Mouse (Mus musculus): Measurements from ENCODE around the gene Eif4e. TPM values are rescaled to one million over a fixed set of nuclear protein-coding genes. Genes with fewer than 3 reads are reported as not detected.

Gene Eif4e
- polyA plus RNA-seq, 1 experiment from 2014 or later: 529 TPM

- H3K27ac ChIP-seq (replicated peaks): peak overlapping the region; percentile 99
- H3K36me3 ChIP-seq (replicated peaks): no peaks in the 10 kb centered on the region
- H3K27me3 ChIP-seq (replicated peaks; ENCODE audit: low read depth, poor library complexity, severe bottlenecking): peaks cover 12% of the 10 kb centered on the region
- peak overlapping the region; percentile 96 for H3K4me3 ChIP-seq
- WGBS: under 1% methylated on average over 84 of the region's 85 CpGs
- no peaks in the 10 kb centered on the region for H3K9me3 ChIP-seq
- peaks cover 37% of the 10 kb centered on the region for H3K4me1 ChIP-seq
- peak; percentile 98 for DNase-seq (ENCODE audit: low spot score)
These were observed 1.1 kb downstream of the Eif4e start for GRCm38 (mm10) chr3:138526916-138527666.

- Histone ChIP-seq H3K4me3 (peak overlapping the region; percentile 96), H3K27me3 (replicated peaks; ENCODE audit: low read depth, poor library complexity, severe bottlenecking) (peaks cover 12% of the 10 kb centered on the region), H3K9me3 (no peaks in the 10 kb centered on the region), H3K36me3 (replicated peaks) (no peaks in the 10 kb centered on the region), H3K27ac (replicated peaks) (peak overlapping the region; percentile 99), H3K4me1 (peaks cover 42% of the 10 kb centered on the region)
- DNase-seq (ENCODE audit: low spot score): peak; percentile 88
- under 1% methylated on average over 62 of the region's 64 CpGs for WGBS
These were observed 1.8 kb downstream of the Eif4e start for GRCm38 (mm10) chr3:138527667-138528231.

DNA sequence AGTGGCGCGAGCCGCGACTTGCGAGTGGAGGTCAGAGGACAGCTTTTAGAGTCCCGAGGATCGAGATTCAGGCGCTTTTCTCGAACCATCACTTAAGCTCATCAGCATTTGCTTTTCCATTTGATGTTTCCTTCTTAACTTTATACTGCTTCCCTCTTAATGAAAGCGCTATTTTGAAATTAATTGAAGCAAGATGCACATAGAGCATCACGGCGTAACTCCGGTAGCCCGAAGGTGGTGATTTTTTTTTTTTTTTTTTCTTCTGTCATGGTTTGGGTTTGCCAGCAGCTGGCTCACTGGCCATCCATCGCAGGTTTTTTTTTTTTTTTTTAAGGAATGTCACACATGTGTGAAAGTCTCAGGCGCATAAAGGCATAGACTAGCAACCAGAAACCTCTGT lies 2.3 kb downstream of the Eif4e start:
- H3K9me3 ChIP-seq: no peaks in the 10 kb centered on the region
- H3K36me3 ChIP-seq (replicated peaks): no peaks in the 10 kb centered on the region
- H3K27me3 ChIP-seq (replicated peaks; ENCODE audit: low read depth, poor library complexity, severe bottlenecking): peaks cover 12% of the 10 kb centered on the region
- no peak for DNase-seq (ENCODE audit: low spot score)
- peak overlapping the region; percentile 99 for H3K27ac ChIP-seq (replicated peaks)
- H3K4me3 ChIP-seq: peak overlapping the region; percentile 96
- WGBS: 4% methylated on average over 16 of the region's 16 CpGs
- H3K4me1 ChIP-seq: peaks cover 42% of the 10 kb centered on the region

DNA sequence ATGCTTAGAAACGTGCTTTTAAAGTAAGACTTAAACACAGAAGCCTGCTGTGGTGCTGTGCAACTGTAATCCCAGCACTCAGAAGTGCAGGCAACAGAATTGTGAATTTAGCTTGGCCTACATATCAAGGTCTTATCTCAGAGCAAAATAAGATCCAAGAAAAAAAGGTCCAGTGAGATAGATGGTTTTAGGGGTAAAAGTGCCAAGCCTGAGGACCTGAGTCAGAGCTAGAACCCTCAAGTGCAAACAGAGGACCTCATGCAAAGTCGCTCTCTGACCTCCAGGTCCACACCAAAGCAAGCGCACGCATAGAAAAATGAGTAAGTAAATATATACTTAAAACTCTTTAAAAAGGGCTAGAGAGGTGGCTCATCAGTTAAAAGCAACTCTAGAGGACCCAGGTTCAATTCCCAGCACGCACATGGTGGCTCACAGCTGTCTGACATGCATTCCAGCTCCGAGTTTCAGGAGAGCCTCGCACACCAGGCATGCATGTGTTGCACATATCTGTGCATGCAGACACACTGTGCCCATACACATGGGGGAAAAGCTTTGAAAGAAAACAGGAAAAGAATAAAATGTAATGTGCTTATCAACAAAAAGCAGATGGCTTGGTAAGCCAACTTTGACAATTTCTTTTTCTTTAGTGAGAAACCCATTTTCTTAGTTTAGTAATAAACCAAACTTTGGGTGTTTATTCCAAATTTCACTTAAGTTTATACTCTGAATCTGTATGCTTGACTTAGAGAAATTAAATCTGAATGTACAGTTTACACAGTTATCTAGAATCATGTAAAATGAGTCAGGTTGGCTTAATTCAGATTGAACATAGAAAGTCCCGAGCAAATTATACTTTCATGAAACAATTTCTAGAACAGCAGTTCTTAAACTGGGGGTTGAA lies 4.8 kb downstream of the Eif4e start:
- Histone ChIP-seq H3K36me3 (replicated peaks) (peaks cover 5% of the 10 kb centered on the region), H3K27me3 (replicated peaks; ENCODE audit: low read depth, poor library complexity, severe bottlenecking) (peaks cover 2% of the 10 kb centered on the region; the same call in 1 of the 2 replicates), H3K27ac (replicated peaks) (no peak overlapping the region), H3K4me1 (peaks cover 39% of the 10 kb centered on the region), H3K9me3 (no peaks in the 10 kb centered on the region), H3K4me3 (no peak overlapping the region)
- DNase-seq (ENCODE audit: low spot score): no peak
- 86% methylated on average over 8 of the region's 8 CpGs for WGBS

DNA sequence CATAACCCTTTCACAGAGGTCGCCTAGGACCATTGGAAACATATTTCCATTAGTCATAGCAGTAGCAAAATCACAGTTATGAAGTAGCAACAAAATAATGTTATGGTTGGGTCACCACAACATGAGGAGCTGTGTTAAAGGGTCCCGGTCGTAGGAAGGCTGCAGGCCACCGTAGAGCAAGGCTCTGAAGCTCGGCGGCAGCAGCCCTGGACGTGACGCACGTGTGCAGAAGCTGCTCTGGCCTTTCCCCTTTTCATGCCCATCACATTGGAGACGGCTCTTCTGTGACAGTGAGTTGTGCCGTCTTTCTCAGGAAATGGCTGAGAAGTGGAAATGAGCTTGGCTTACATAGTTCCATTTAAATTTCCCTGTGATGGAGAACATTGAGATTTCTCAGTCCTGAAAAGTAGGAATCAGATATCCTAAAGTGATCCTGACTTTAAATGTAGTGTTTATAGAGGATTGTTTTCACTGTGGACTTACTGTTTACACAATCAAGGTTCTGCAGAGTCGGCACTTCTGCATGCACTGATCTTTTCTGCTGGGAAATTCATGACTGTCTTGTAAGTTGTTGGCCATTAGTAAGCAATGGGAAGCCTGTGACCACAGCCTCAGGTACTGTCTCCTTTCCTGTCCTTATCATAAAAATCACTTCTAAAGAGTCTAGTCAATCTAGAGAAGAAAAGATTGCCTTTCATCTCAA lies 5.7 kb downstream of the Eif4e start:
- Histone ChIP-seq H3K27me3 (replicated peaks; ENCODE audit: low read depth, poor library complexity, severe bottlenecking) (no peaks in the 10 kb centered on the region), H3K4me1 (peaks cover 32% of the 10 kb centered on the region), H3K36me3 (replicated peaks) (peaks cover 12% of the 10 kb centered on the region), H3K9me3 (no peaks in the 10 kb centered on the region), H3K4me3 (no peak overlapping the region), H3K27ac (replicated peaks) (no peak overlapping the region)
- DNase-seq (ENCODE audit: low spot score): no peak
- WGBS: 69% methylated on average over 12 of the region's 12 CpGs

- H3K9me3 ChIP-seq: no peaks in the 10 kb centered on the region
- 79% methylated on average over 2 of the region's 2 CpGs for WGBS
- H3K4me1 ChIP-seq: peaks cover 32% of the 10 kb centered on the region
- peaks cover 12% of the 10 kb centered on the region for H3K36me3 ChIP-seq (replicated peaks)
- no peaks in the 10 kb centered on the region for H3K27me3 ChIP-seq (replicated peaks; ENCODE audit: low read depth, poor library complexity, severe bottlenecking)
- no peak overlapping the region for H3K4me3 ChIP-seq
- DNase-seq (ENCODE audit: low spot score): no peak
- H3K27ac ChIP-seq (replicated peaks): no peak overlapping the region
These were observed 6.8 kb downstream of the Eif4e start for GRCm38 (mm10) chr3:138532764-138533163.

DNA sequence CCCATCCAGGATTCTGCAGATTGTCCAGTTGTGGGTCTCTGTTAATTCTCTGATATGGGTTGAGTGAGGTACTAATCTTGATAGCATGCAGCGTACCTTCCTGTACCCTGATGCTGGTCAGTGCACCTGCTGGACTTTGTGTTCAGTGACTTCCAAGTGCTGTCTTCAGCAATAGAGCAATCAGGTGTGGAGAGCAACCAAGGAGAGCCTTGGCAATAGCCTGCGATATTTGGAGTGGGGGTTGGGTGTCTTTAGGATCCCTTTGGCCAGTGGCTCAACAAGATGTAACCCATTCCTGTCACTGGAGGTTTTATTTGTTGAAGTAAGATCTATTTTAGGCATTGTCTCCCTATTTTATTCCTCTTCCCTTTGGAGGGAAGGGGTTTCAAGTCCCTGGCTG lies 10.1 kb downstream of the Eif4e start:
- 99% methylated on average over 2 of the region's 2 CpGs for WGBS
- DNase-seq (ENCODE audit: low spot score): no peak
- Histone ChIP-seq H3K27me3 (replicated peaks; ENCODE audit: low read depth, poor library complexity, severe bottlenecking) (no peaks in the 10 kb centered on the region), H3K27ac (replicated peaks) (no peak overlapping the region), H3K4me1 (peaks cover 13% of the 10 kb centered on the region; the same call in 1 of the 2 replicates), H3K9me3 (no peaks in the 10 kb centered on the region), H3K36me3 (replicated peaks) (peaks cover 12% of the 10 kb centered on the region), H3K4me3 (no peak overlapping the region)

- whole genome bisulfite sequencing: 66% methylated on average over 3 of the region's 3 CpGs
These were observed 16.6 kb downstream of the Eif4e start for GRCm38 (mm10) chr3:138542621-138543020.

GRCm38 (mm10) chr3:138544117-138544516 lies 18.1 kb downstream of the Eif4e start:
- peaks cover 14% of the 10 kb centered on the region for H3K36me3 ChIP-seq (replicated peaks)
- no peak for DNase-seq (ENCODE audit: low spot score)
- no peak overlapping the region for H3K27ac ChIP-seq (replicated peaks)
- no peaks in the 10 kb centered on the region for H3K27me3 ChIP-seq (replicated peaks; ENCODE audit: low read depth, poor library complexity, severe bottlenecking)
- 92% methylated on average over 4 of the region's 4 CpGs for WGBS
- H3K4me1 ChIP-seq: 0 out of 2 replicates have a peak, but pooled peaks cover 9% of the 10 kb centered on the region
- H3K9me3 ChIP-seq: no peaks in the 10 kb centered on the region
- H3K4me3 ChIP-seq: no peak overlapping the region

More at GRCm38 (mm10) chr3:138542621-138543020, 16.6 kb downstream of the Eif4e start:
- no peaks in the 10 kb centered on the region for H3K27me3 ChIP-seq (replicated peaks; ENCODE audit: low read depth, poor library complexity, severe bottlenecking)
- H3K4me1 ChIP-seq: 0 out of 2 replicates have a peak, but pooled peaks cover 9% of the 10 kb centered on the region
- no peaks in the 10 kb centered on the region for H3K9me3 ChIP-seq
- no peak overlapping the region for H3K27ac ChIP-seq (replicated peaks)
- DNase-seq (ENCODE audit: low spot score): no peak
- peaks cover 7% of the 10 kb centered on the region; the same call in 1 of the 2 replicates for H3K36me3 ChIP-seq (replicated peaks)
- H3K4me3 ChIP-seq: no peak overlapping the region

DNA sequence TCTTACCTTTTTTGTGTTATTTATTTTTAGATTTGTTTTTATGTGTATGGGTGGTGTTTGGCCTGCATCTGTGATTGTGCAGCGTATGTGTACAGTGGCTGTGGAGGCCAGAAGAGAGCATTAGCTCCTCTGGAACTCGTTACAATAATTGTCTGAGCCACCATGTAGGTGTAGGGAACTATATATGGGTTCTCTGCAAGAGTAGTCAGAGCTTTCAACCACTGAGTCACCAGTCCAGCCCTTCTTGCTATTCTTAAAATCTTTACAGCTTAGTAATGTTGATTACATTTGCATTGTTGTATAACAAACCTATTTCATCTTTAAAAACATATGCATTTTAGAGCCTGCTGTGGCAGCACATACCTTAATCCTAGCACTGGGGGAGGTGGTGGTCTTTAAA lies 20.7 kb downstream of the Eif4e start:
- H3K27me3 ChIP-seq (replicated peaks; ENCODE audit: low read depth, poor library complexity, severe bottlenecking): no peaks in the 10 kb centered on the region
- H3K9me3 ChIP-seq: no peaks in the 10 kb centered on the region
- 0 out of 2 replicates have a peak, but pooled peaks cover 7% of the 10 kb centered on the region for H3K4me1 ChIP-seq
- peaks cover 39% of the 10 kb centered on the region for H3K36me3 ChIP-seq (replicated peaks)
- no peak overlapping the region for H3K27ac ChIP-seq (replicated peaks)
- no peak for DNase-seq (ENCODE audit: low spot score)
- whole genome bisulfite sequencing: 88% methylated on average over 2 of the region's 2 CpGs
- no peak overlapping the region for H3K4me3 ChIP-seq

DNA sequence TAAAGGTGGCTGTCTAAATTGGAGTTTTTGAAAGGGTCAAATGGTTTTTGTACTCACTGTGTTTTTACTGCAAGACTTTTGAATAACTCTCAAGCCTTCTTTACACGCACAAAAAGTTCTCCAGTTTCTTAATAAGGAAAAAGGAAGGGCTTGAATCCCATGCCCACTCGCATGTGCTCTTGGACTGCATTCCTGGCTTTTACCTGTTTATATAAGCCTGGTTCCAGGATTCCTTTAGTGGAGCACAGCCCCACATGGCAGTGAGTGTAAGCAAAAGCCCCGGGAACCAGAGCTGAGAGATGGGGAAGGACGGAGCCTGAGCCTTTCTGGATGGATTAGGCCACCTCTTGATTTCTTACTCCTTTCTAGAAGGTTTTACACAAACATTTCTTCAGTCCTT lies 23.1 kb downstream of the Eif4e start:
- Histone ChIP-seq H3K27me3 (replicated peaks; ENCODE audit: low read depth, poor library complexity, severe bottlenecking) (no peaks in the 10 kb centered on the region), H3K9me3 (no peaks in the 10 kb centered on the region), H3K36me3 (replicated peaks) (peaks cover 62% of the 10 kb centered on the region), H3K4me3 (no peak overlapping the region), H3K4me1 (no peaks in the 10 kb centered on the region), H3K27ac (replicated peaks) (no peak overlapping the region)
- no peak for DNase-seq (ENCODE audit: low spot score)
- WGBS: 88% methylated on average over 4 of the region's 4 CpGs

Measured in embryonic facial prominence, embryonic 10.5 days (tissue).